Mouse (Mus musculus) stomach, embryonic 15.5 days (tissue): ENCODE data around the gene Ccn1. TPM values are rescaled to one million over a fixed set of nuclear protein-coding genes. Genes with fewer than 3 reads are reported as not detected.

ENCODE experiments used
- ATAC-seq: fragments of 200-750 bp; cut with Nextera tagmentation; 2 replicates; pipeline ENCODE4 v1.8.0; 2017; ENCODE audit warnings: low read depth, moderate number of reproducible peaks, moderate TSS enrichment; ENCODE audit not compliant: insufficient read depth, low FRiP score
- H3K27ac ChIP-seq: fragments of 300-500 bp; sonication (generic); 2 replicates; pipeline ENCODE4 v1.5.1; 2015; ENCODE audit warnings: mild to moderate bottlenecking, inconsistent platforms
- H3K27me3 ChIP-seq: fragments of 300-500 bp; sonication (generic); replicated peaks from 2 replicates; pipeline ENCODE4 v1.6.1; 2015; ENCODE audit warnings: inconsistent platforms
- H3K36me3 ChIP-seq: fragments of 300-500 bp; sonication (generic); 2 replicates; pipeline ENCODE4 v1.6.1; 2015; ENCODE audit warnings: inconsistent platforms
- H3K4me1 ChIP-seq: fragments of 300-500 bp; sonication (generic); 2 replicates; pipeline ENCODE4 v1.6.1; 2015; ENCODE audit warnings: inconsistent platforms
- H3K4me2 ChIP-seq: fragments of 300-500 bp; sonication (generic); 2 replicates; pipeline ENCODE4 v1.6.1; 2015; ENCODE audit warnings: mild to moderate bottlenecking, inconsistent platforms
- H3K4me3 ChIP-seq: fragments of 300-500 bp; sonication (generic); replicated peaks from 2 replicates; pipeline ENCODE4 v1.5.1; 2015; ENCODE audit warnings: inconsistent platforms
- H3K9ac ChIP-seq: fragments of 300-500 bp; sonication (generic); 2 replicates; pipeline ENCODE4 v1.6.1; 2015; ENCODE audit warnings: inconsistent platforms
- H3K9me3 ChIP-seq: fragments of 300-500 bp; sonication (generic); 2 replicates; pipeline ENCODE4 v1.6.1; 2016; ENCODE audit warnings: inconsistent platforms
- WGBS: fragments of 180-500 bp; shearing (Covaris S2); methylation state at CpG from one replicate; pipeline ENCODE4 v1.1.7; 2015; 5-methylcytosine and 5-hydroxymethylcytosine counted together
- polyA plus RNA-seq: library from polyadenylated mRNA; unstranded; fragments of >200 nt; fragmentation: Nextera tagmentation; extraction: Ambion mirVana; gene quantifications from 2 replicates; pipeline ENCODE4 v1.2.1, GENCODE M21; 2015

Gene Ccn1
- polyA plus RNA-seq, 1 experiment from 2014 or later = 45.1 TPM

GRCm38 (mm10) chr3:145666383-145666782 is 16.6 kb upstream of the Ccn1 start:
- no peaks in the 10 kb centered on the region for H3K36me3 ChIP-seq
- no peak overlapping the region for H3K4me3 ChIP-seq
- no peaks in the 10 kb centered on the region for H3K27me3 ChIP-seq
- no peak for ATAC-seq
- H3K4me1 ChIP-seq = no peaks in the 10 kb centered on the region
- WGBS = 90% methylated on average over 4 of the region's 4 CpGs
- H3K27ac ChIP-seq = no peak overlapping the region
- no peak overlapping the region for H3K9ac ChIP-seq
- H3K4me2 ChIP-seq = no peak overlapping the region
- no peaks in the 10 kb centered on the region for H3K9me3 ChIP-seq

- Histone ChIP-seq H3K27me3 (no peaks in the 10 kb centered on the region), H3K4me1 (peaks cover 8% of the 10 kb centered on the region; the same call in 1 of the 2 replicates), H3K4me2 (no peak overlapping the region), H3K27ac (no peak overlapping the region), H3K9me3 (no peaks in the 10 kb centered on the region), H3K4me3 (no peak overlapping the region), H3K36me3 (no peaks in the 10 kb centered on the region), H3K9ac (no peak overlapping the region)
- ATAC-seq = no peak
- WGBS = 70% methylated on average over 14 of the region's 14 CpGs
Observed at GRCm38 (mm10) chr3:145656993-145657713, 7.4 kb upstream of the Ccn1 start.

- Histone ChIP-seq H3K27me3 (no peaks in the 10 kb centered on the region), H3K4me3 (no peak overlapping the region), H3K4me1 (peaks cover 20% of the 10 kb centered on the region), H3K4me2 (no peak overlapping the region), H3K9ac (no peak overlapping the region), H3K9me3 (no peaks in the 10 kb centered on the region), H3K27ac (no peak overlapping the region), H3K36me3 (no peaks in the 10 kb centered on the region)
- no peak for ATAC-seq
- 80% methylated on average over 6 of the region's 6 CpGs for WGBS
Observed at GRCm38 (mm10) chr3:145654944-145655343, 5.2 kb upstream of the Ccn1 start.

- Histone ChIP-seq H3K27me3 (no peaks in the 10 kb centered on the region), H3K27ac (no peak overlapping the region), H3K4me2 (peak overlapping the region; percentile 89), H3K4me1 (peaks cover 21% of the 10 kb centered on the region), H3K4me3 (peak overlapping the region; percentile 67), H3K9me3 (no peaks in the 10 kb centered on the region), H3K9ac (no peak overlapping the region), H3K36me3 (no peaks in the 10 kb centered on the region)
- ATAC-seq = no peak
- WGBS = 78% methylated on average over 9 of the region's 9 CpGs
Observed at GRCm38 (mm10) chr3:145654028-145654427, 4.2 kb upstream of the Ccn1 start.

GRCm38 (mm10) chr3:145653191-145653940 is 3.6 kb upstream of the Ccn1 start:
- Histone ChIP-seq H3K9me3 (no peaks in the 10 kb centered on the region), H3K4me3 (peak overlapping the region; percentile 67), H3K36me3 (no peaks in the 10 kb centered on the region), H3K27ac (peak overlapping the region; percentile 95), H3K9ac (peak overlapping the region; percentile 66), H3K4me2 (peak overlapping the region; percentile 89), H3K27me3 (no peaks in the 10 kb centered on the region), H3K4me1 (peaks cover 23% of the 10 kb centered on the region)
- ATAC-seq = peak; percentile 41
- WGBS = under 1% methylated on average over 53 of the region's 53 CpGs

- peak overlapping the region; percentile 95 for H3K27ac ChIP-seq
- 0 out of 2 replicates have a peak, but pooled peaks have one; percentile 4 for ATAC-seq
- peak overlapping the region; percentile 67 for H3K4me3 ChIP-seq
- no peaks in the 10 kb centered on the region for H3K36me3 ChIP-seq
- H3K27me3 ChIP-seq = no peaks in the 10 kb centered on the region
- H3K4me2 ChIP-seq = peak overlapping the region; percentile 89
- 14% methylated on average over 20 of the region's 20 CpGs for WGBS
- H3K4me1 ChIP-seq = peaks cover 27% of the 10 kb centered on the region
- H3K9ac ChIP-seq = peak overlapping the region; percentile 35
- H3K9me3 ChIP-seq = no peaks in the 10 kb centered on the region
Observed at GRCm38 (mm10) chr3:145652322-145653131, 2.7 kb upstream of the Ccn1 start.

GRCm38 (mm10) chr3:145651978-145652321 is 2.2 kb upstream of the Ccn1 start:
- 16% methylated on average over 10 of the region's 10 CpGs for WGBS
- peak overlapping the region; percentile 89 for H3K4me2 ChIP-seq
- ATAC-seq = no peak
- no peaks in the 10 kb centered on the region for H3K36me3 ChIP-seq
- no peaks in the 10 kb centered on the region for H3K9me3 ChIP-seq
- no peaks in the 10 kb centered on the region for H3K27me3 ChIP-seq
- peak overlapping the region; percentile 67 for H3K4me3 ChIP-seq
- H3K27ac ChIP-seq = peak overlapping the region; percentile 95
- H3K4me1 ChIP-seq = peaks cover 27% of the 10 kb centered on the region
- H3K9ac ChIP-seq = no peak overlapping the region

- peaks cover 27% of the 10 kb centered on the region for H3K4me1 ChIP-seq
- H3K4me3 ChIP-seq = peak overlapping the region; percentile 67
- H3K27ac ChIP-seq = peak overlapping the region; percentile 95
- no peaks in the 10 kb centered on the region for H3K9me3 ChIP-seq
- no peaks in the 10 kb centered on the region for H3K27me3 ChIP-seq
- H3K36me3 ChIP-seq = no peaks in the 10 kb centered on the region
- WGBS = 9% methylated on average over 19 of the region's 19 CpGs
- H3K4me2 ChIP-seq = peak overlapping the region; percentile 89
- peak; percentile 11; the same call in 1 of the 2 replicates for ATAC-seq
- H3K9ac ChIP-seq = no peak overlapping the region
Observed at GRCm38 (mm10) chr3:145651029-145651977, 1.5 kb upstream of the Ccn1 start.

- peak overlapping the region; percentile 67 for H3K4me3 ChIP-seq
- WGBS = 2% methylated on average over 18 of the region's 18 CpGs
- H3K9ac ChIP-seq = no peak overlapping the region
- H3K4me1 ChIP-seq = peaks cover 27% of the 10 kb centered on the region
- H3K27ac ChIP-seq = peak overlapping the region; percentile 95
- no peaks in the 10 kb centered on the region for H3K36me3 ChIP-seq
- H3K4me2 ChIP-seq = peak overlapping the region; percentile 89
- ATAC-seq = no peak
- H3K9me3 ChIP-seq = no peaks in the 10 kb centered on the region
- H3K27me3 ChIP-seq = no peaks in the 10 kb centered on the region
Observed at GRCm38 (mm10) chr3:145650298-145651011, 674 bp upstream of the Ccn1 start.

- peak overlapping the region; percentile 74 for H3K9ac ChIP-seq
- H3K27ac ChIP-seq = peak overlapping the region; percentile 95
- H3K36me3 ChIP-seq = no peaks in the 10 kb centered on the region
- H3K4me2 ChIP-seq = peak overlapping the region; percentile 89
- H3K4me1 ChIP-seq = peaks cover 27% of the 10 kb centered on the region
- no peaks in the 10 kb centered on the region for H3K27me3 ChIP-seq
- peak overlapping the region; percentile 67 for H3K4me3 ChIP-seq
- WGBS = under 1% methylated on average over 49 of the region's 49 CpGs
- H3K9me3 ChIP-seq = no peaks in the 10 kb centered on the region
- ATAC-seq = no peak
Observed at GRCm38 (mm10) chr3:145648991-145649851, 560 bp downstream of the Ccn1 start.
